Mouse (Mus musculus) erythroblast, embryonic 14.5 days (primary cell): ENCODE results near the gene Evc.

Experiments used
- GATA1 ChIP-seq: IDR thresholded peaks from 2 replicates; pipeline ENCODE4 v1.6.1; 2012; ENCODE audit warnings: low read length, inconsistent platforms, mixed read lengths
- TAL1 ChIP-seq: IDR thresholded peaks from 3 replicates; pipeline ENCODE4 v1.6.1; 2012; ENCODE audit warnings: low read length, inconsistent platforms, mixed read lengths

GRCm38 (mm10) chr5:37242360-37243168 is 94.1 kb downstream of the Evc start:
- TF ChIP-seq TAL1 (no peak), GATA1 (no peak)
